Mouse (Mus musculus): ENCODE measurements around the gene Dthd1. TPM values are rescaled to one million over a fixed set of nuclear protein-coding genes. Genes with fewer than 3 reads are reported as not detected.
A peak's percentile ranks its signal among the peaks of the same experiment; 100 is the strongest.

The Dthd1 gene
- polyA plus RNA-seq (2012; rRNA removed): not detected in 2 replicates

DNA sequence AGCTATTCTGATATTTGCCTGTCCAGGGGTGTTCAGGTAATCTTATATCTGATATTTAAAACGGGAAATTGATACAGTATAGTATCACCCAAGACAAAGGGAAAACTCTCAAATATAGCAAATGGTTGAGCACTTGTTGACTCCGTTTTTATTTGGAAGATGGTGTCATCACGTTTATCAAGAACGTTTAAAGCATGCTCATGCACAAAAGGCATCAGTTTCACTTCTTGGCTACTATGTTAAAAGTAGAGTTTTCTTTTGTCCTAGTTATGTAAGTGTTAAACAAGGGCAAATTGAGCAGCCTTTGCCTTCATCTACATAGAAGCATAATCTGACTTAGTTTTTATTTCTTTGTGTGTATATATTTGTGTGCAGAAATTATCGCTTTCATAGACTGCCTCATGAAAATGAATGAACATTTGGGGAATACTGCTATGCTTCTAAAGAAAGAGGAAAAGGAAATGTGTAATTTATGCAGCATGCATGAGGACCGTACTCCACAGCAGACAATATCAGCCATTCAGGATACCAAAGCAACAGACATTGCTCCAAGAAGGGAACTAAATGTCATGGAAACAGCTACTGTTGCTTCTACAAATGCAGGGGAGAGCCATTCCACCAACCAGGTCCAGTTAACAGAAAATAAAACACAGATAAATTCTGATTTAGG is at the start of gene Dthd1:
Gene Dthd1 (plus strand): TSS at position 422 of the 670 bp plus-strand sequence.
- no peak for DNase-seq (ENCODE audit: low read depth, low spot score)
- 86% methylated on average over 6 of the region's 6 CpGs for WGBS

DNA sequence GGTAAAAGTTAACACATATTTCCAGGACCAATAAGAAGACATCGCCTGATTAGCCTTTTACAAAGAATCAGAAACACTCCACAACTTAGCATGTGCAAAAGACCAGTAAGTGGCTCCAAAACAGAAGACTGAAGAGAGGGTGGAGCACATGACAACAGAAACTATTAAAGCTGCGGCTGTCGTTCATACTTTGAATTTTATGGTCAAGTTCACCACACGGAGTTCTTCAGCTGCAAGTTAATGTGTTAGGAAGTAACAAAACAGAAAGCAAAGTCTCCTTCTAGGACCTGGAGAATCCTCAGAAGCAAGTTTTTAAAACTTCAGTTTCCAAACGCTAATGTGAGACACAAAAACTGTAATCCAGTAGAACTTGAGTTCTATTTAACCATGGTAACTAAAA is 49.5 kb upstream of the Dthd1 start:
- WGBS: 23% methylated on average over 5 of the region's 5 CpGs
- DNase-seq (ENCODE audit: low read depth, low spot score): no peak

DNA sequence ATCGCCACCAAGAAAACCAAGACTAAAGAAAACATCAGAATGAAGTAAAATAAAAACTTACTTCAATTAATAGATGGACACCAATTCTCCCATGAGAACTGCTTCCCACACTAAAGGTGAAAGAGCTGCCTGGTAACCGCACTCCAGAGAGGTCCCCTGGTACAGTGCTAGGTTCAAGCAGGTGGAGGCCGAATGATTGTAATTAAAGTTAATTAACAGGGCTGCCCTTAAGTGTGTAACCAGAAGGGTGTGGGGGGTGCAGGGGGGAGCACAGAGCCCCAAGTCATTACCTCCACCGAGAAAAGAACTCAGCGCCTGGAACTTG is 48.2 kb upstream of the Dthd1 start:
- 7% methylated on average over 5 of the region's 5 CpGs for WGBS

DNA sequence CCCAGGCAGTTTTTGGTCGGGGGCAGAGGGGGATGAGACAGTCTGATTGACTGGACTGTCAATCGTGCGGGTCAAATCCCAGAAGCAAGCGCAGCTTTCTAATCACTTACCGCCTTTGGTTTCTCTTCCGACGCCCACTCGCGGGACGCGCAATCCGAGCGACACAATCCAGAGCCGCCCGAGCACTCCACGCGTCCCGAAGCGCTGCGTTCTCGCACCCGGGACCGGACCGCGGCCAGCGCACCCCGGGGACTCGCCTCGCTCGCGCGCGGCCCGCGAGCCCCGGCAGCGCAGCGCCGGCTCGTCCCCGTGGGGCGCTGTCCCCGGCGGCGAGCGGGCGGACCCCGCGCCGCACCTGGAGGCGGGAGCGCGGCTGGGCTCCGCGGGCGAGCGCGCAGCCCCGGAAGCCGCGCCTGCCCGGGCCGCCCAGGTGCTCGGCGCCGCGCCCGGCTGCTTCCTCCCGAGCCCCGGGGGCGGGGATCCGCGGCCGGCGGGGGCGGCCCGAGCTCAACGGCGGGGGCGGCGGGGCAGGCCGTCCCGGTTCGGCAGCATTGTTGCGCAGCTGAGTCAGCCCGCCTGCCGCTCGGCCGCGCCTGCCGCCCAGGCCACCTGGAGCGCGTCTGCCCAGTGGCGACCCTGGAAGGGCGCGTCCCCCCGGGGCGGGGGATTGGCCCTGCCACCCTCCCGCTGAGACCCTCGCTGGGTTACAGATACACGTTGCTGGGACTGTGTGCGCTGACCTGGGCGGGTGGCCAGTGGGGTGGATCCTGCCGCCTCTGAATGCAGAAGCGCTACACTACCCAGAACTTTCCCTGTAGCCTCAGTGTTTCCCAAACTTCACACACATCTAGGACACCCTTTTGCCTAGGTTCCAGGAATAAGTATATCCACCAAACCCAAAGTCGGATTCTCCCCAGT is 47.6 kb upstream of the Dthd1 start, which contains the start of gene Arap2:
Gene Arap2 (minus strand): TSS at position 376 of the 918 bp plus-strand sequence.
- WGBS: under 1% methylated on average over 95 of the region's 106 CpGs
- no peak for DNase-seq (ENCODE audit: low read depth, low spot score)

More for the DNA sequence above, 48.2 kb upstream of the Dthd1 start:
- DNase-seq (ENCODE audit: low read depth, low spot score): no peak

DNA sequence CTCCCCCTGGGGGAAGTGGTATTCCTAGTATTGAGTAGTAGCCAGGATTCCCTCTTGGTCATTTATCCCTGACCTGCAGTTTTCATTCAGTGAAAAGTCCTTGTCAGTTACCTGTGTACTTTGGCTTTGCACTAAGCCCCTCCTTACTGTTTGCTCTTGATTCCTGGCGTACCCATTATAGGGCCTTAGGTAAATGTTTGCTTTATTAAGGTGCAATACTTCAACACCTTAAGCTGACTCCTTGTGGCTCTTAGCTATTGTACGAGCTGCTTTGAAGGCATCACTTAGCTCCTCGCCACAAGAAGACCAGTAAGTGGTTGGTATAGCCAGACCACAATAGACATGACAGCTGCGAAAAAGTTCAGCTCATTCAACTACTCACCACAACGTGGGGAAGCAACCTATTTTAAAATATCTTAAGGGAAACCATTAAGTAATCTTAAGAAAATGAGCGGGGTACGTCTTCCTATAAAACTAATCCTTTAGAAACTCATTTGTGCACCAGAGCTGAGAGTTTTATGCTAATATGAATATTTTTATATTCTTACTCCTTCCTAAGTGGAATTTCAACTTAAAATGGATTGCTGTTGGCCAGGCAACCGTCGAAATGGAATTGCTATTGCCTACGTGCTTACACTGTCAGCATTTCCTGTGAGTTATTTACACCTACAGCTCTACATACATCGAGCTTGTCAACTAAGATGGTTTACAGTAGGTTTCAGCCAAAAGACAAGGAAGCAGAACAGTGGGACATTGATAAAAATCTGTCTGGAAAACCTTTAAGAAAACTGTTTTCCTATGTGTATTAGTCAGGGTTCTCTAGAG is 41.6 kb upstream of the Dthd1 start:
- DNase-seq (ENCODE audit: low read depth, low spot score): no peak
- 52% methylated on average over 11 of the region's 11 CpGs for WGBS

DNA sequence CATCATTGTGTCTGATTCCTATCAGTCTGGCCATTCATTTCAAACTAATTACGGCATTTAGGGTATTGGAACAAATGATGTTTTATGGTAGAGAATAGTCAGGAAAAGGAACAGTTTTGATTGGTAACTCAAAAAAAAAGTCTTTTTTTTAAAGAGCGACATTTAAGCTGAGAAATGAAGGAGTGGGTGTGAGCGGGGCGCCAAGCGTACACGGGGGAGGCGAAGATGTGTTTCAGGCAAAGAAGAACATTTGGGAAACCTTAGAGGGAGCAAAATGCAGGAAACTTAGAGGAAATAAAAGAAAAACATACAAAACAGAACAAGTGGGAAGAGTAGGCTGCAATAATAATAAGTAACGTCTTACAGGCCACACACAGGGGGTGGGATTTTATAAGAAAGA is 35.8 kb upstream of the Dthd1 start:
- no peak for DNase-seq (ENCODE audit: low read depth, low spot score)
- WGBS: 83% methylated on average over 8 of the region's 8 CpGs

DNA sequence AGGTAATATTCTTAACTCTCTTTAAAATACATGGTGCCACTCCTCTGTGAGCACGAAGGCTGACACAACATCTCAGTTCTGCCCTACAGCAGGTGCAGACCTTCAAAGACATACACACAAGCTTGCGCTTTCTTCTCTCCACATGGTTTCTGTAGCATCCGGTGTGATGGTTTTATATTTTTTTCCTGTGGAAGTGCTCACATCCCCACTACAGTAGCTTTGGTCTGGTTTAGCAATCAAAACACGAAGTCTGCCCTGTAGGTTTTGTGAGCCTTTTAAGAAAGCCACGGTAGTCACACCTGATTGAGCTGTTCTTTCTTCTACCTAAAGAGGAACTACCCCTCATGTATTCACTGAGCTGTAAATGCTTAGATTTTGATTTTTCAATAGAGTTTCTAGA is 34.9 kb upstream of the Dthd1 start:
- 81% methylated on average over 5 of the region's 5 CpGs for WGBS
- no peak for DNase-seq (ENCODE audit: low read depth, low spot score)

DNA sequence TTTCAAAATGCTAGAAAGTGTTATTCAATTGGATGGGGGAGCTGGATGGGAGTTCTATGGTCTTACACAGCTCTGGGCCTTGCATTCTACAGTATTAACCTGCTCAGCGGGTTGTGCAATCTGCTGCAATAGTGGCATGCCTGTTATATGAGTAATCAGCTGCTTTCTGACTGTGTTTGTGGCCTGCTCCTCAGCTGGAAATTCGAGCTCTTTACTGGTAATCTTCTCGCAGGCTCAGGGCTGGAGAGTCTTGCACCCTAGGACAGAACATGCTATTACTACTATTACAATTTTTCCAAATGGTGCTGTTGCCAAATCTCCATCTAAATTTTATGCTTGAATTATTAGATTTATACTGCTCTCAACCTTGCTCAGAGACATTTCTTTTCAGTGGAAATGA is 26.8 kb upstream of the Dthd1 start:
- no peak for DNase-seq (ENCODE audit: low read depth, low spot score)
- WGBS: 79% methylated on average over 3 of the region's 3 CpGs

DNA sequence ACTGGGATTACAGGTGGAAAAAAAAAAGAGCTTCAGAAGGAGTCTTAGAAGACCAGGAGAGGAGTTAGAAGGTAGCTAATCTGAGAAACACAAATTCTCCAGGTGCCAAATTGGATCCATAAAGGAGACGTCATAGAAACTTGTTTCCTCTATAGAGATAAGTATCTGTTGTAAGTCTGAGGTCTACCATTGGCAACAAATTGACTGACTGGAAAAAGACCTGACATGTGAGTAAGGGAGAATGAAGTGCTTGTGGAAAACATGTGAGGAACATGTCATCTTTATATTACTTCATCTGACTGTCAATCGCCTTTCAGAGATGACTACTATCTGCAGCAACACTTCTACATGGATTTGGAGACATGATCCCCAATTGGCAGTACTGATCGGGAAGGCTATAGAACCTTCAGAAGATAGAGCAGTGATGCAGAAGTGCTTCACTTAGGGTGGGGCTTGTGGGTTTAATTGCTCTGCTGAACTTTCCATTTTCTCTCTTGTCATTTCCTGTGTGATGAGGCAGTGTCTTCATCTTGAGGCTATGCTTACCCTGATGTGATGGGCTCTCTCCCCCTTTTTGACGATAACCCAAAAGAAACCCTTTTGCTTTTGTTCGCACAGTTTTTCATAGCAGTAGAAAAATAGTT is 22.6 kb upstream of the Dthd1 start:
- no peak for DNase-seq (ENCODE audit: low read depth, low spot score)
- 83% methylated on average over 5 of the region's 5 CpGs for WGBS

DNA sequence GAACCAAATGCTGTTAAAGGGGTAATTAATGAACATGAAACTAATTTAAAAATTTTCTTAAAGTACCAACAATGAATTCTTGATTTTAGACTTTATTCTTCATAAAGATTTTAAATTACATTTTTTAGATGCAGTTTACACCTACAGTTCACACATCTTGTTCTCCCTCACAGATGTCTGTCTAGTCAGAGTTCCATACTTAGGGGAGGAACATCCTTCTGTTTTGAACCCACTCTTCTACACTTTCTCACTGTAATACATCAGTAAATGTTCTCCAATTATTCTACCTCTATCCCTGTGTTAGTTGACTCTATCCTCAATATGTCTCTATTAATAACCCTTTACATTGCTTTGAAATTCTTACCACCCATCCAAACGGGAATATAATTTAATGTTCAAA is 20.8 kb upstream of the Dthd1 start:
- 84% methylated on average over 1 of the region's 1 CpGs for WGBS
- no peak for DNase-seq (ENCODE audit: low read depth, low spot score)

DNA sequence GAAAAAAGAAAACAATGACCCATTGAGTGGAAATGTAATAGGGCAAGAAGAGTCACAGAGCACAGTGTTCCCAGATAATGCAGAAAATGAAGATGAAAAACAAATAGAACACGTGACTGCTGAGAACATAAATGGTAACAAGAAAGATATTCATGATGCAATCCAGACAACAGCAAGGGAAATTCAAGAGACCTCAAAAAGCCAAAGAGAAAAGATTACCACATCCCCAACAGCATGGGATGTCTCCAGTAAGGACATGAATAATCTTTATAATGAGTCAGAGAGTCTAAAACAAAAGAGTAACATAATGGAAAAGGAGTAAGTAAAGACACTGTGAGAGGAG is 420 bp downstream of the Dthd1 start:
- DNase-seq (ENCODE audit: low read depth, low spot score): no peak
- WGBS: 60% methylated on average over 1 of the region's 1 CpGs

DNA sequence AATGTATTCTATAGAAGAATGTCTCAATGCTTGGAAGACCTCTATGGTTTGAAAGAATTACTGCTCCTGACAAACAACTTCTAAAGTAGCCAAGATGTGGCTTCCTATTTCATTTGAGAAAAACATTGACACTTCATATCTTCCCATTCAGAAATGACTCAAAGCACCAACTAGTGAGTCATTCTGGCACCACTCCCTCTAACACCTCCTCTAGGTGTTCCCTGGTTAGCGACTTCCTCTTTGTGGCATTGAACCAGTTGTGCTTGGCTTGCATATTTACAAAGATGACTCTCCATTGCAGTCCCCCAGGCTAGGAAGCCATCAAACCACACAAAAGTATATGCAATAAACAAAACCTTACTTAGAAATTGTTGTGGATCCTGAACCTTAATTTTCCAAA is 2.1 kb downstream of the Dthd1 start:
- 30% methylated on average over 1 of the region's 1 CpGs for WGBS
- DNase-seq (ENCODE audit: low read depth, low spot score): peak; percentile 60

DNA sequence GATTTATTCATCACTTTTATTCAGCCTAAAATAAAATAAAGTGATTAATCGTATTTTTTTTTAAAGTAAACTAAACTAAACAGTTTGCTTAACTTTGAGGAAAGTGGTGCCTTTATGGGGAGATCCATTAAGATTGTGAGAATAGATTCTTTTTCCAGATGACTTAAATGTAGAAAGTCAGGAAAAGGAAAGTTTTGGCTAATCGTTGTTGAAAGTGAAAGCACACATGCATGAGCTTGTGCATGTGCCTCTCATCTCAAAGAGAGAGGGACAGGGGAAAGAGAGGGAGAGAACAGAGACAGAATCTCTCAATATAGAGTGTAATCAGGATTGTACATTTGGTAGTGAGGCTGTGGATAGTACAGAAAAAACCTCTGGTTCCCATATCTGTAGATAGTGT is 5.9 kb downstream of the Dthd1 start:
- WGBS: 61% methylated on average over 2 of the region's 2 CpGs
- DNase-seq (ENCODE audit: low read depth, low spot score): no peak

DNA sequence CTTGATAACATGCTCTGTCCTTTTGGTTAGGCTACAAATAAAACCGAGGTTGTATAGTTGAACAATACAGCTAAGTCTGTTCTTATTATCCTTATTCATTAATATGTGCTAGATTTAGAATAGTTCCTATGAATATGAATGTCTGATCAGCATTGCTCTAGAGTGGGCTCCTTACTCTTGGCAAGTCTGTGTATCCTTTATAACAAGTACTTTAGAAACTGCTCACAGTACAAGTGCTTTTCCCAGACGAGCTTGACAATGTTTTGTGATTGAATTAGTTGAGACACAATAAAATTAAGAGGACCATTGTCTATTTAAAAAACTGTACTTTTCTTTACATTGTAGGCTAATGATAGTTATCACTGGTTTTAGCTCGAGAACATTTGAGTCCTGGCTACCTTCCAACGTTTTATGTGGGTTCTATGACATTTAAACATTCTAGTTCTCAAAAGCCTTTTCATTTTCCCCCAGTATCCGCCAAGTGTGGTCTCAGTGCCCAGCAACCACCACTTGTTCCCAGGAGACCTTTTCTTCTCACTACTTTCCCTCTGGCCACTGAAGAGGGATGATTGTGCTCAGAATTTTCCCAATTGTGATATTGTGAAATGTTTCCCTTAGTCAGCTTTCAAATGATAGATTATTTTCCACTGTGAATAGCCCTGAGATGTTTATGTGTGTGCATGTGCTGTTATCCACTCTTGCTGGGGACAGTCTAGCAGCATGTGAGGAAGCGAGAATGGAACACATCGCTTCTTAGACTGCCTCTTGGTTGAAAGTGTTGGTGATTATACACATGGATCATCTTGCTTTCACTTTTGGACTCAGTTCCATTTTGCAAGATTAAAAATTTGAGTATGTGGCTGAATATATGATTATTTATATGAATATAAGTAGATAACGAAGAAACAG is 7.0 kb downstream of the Dthd1 start:
- 56% methylated on average over 8 of the region's 8 CpGs for WGBS
- DNase-seq (ENCODE audit: low read depth, low spot score): no peak

DNA sequence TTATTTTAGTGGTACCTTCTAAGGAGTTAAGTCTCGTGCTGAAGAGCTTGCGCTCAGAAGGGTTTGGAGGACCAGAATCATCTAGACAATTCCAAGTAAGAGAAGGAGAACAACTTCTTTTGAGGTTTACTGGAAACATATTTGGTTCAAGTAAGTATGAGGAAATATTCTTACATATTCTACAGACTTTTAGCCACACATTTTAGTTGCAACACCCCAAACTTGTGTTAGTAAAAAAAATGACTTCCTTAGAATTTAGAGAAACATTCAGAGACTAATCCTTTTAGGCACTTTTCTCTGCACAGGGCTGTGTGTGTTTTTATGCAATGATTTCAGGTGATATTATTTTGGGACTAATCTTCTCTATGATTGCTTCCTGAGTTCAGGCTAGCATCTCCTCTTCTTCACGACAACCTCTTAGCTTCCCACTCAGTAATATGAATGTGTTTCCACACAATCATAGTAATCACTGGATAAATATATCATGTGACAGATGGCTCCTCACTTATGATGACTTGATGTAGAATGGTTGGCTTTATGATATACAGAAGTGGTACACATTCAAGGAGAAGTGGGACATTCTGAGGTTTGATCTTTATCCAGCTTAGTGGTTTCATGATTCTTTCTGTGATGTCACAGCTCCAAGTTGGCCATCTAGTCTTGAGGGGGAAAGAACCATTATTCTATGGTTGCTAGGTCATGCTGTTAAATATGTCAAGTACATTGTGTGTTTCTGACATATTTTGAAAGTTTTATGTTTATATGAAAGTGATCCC is 29.5 kb downstream of the Dthd1 start:
- 91% methylated on average over 3 of the region's 3 CpGs for WGBS
- DNase-seq (ENCODE audit: low read depth, low spot score): no peak

DNA sequence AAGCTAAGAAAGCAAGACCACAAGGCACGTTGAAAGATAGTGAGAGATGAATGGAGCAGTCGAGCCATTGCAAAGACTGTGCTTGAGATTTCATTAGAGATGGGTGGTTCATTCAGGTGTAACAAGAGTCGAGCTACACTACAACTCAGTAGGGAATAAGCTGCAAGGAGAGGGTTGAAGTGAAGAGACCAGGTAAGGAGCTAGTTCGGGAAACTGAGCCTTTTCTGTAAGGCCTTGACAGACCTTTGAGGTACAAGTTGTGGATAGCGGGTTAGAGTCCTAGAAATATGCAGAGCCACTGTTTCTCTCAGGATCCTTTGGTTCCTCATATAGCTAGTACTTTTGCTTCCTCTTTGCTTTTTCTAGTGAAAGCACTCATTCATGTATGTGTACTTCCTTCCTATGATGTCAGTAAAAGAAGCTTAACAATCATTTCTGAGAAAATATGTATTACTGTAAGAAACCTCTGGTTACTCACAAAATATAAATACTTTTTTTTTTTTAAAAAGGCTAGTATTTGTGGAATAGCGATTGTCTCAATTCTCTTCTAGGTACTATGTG is 33.0 kb downstream of the Dthd1 start:
- WGBS: 79% methylated on average over 6 of the region's 6 CpGs
- DNase-seq (ENCODE audit: low read depth, low spot score): no peak

DNA sequence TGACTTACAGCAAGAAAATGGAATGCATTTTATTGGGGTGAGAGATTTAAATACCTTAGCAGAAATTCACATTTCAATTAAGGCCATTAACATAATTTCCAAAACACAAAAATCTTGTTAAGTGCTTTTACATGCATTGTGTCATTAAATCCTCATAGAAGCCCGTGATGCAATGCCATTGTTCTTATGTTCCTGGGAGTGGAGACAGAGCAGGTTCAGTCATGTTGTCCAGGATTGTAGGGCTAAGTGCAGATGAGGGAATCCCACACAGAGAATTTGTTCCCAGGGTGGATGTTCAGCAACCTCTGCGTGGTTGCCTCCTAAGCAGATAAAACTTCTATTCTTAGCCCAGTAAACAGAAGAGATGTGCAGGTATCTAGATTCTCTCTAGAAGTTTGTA is 37.7 kb downstream of the Dthd1 start:
- 61% methylated on average over 2 of the region's 2 CpGs for WGBS
- DNase-seq (ENCODE audit: low read depth, low spot score): no peak

DNA sequence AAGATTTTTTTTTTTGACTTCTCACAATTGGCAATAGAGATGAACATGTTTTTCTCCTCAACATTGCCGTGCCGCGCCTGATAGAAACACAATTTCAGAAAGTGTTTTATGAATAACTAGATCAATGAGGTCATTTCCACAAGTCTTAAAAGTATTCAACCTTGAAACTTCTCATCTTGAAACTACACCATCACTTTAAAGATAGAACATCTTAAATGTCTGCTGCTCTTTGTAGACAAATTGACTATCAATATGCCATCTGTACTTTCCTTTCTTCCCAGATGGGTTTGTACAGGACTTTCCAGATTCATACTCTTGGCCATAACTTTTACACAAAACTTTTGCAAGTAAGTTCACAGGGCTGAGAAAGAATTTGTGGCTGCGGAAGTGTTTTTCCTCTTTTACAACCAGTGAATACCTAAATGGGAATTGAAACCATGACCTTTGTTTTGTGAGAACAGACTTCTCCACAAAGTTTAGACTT is 40.8 kb downstream of the Dthd1 start:
- no peak for DNase-seq (ENCODE audit: low read depth, low spot score)
- 84% methylated on average over 4 of the region's 4 CpGs for WGBS
